Mouse (Mus musculus) granulocyte monocyte progenitor cell, adult 5-6 weeks (primary cell): ENCODE measurements around the gene Hivep3. TPM values are rescaled to one million over a fixed set of nuclear protein-coding genes. Genes with fewer than 3 reads are reported as not detected.

Experiments
- ATAC-seq: replicated peaks from 2 replicates; pipeline ENCODE4 v1.8.0; 2016; ENCODE audit warnings: mild to moderate bottlenecking, moderate TSS enrichment, inconsistent platforms; ENCODE audit not compliant: poor library complexity, severe bottlenecking
- total RNA-seq, 2 experiments: library from RNA; stranded (forward) in 1 of 2; stranded (reverse) in 1 of 2; fragments of 200-712, 200-1000 nt in 1 of 2; fragments of >200 nt in 1 of 2; fragmentation: Nextera tagmentation in 1 of 2; gene quantifications; 2 replicates each; pipeline ENCODE4 v1.2.3; 2014 to 2017

Gene Hivep3
- total RNA-seq, 2 experiments from 2014 or later: 4.4 to 11.9 TPM

GRCm38 (mm10) chr4:119968071-119968470 is 234.5 kb downstream of the Hivep3 start:
- ATAC-seq: peak; percentile 16; the same call in 1 of the 2 replicates

- no peak for ATAC-seq
Measured at GRCm38 (mm10) chr4:119968887-119969286, 235.3 kb downstream of the Hivep3 start.

GRCm38 (mm10) chr4:119970166-119970565 is 236.6 kb downstream of the Hivep3 start:
- ATAC-seq: no peak

GRCm38 (mm10) chr4:119972375-119972774 is 238.8 kb downstream of the Hivep3 start:
- ATAC-seq: no peak

GRCm38 (mm10) chr4:119973729-119974605 is 240.4 kb downstream of the Hivep3 start:
- ATAC-seq: no peak

- ATAC-seq: no peak
Measured at GRCm38 (mm10) chr4:119975242-119975641, 241.7 kb downstream of the Hivep3 start.

- no peak for ATAC-seq
Measured at GRCm38 (mm10) chr4:119975822-119976221, 242.2 kb downstream of the Hivep3 start.

GRCm38 (mm10) chr4:119976428-119977168 is 243.0 kb downstream of the Hivep3 start:
- ATAC-seq: no peak

- ATAC-seq: peak; percentile 67
Measured at GRCm38 (mm10) chr4:119977817-119978491, 244.4 kb downstream of the Hivep3 start.

GRCm38 (mm10) chr4:119979238-119979829 is 245.8 kb downstream of the Hivep3 start:
- no peak for ATAC-seq

GRCm38 (mm10) chr4:119979918-119980317 is 246.3 kb downstream of the Hivep3 start:
- peak; percentile 47 for ATAC-seq

GRCm38 (mm10) chr4:119981047-119981720 is 247.6 kb downstream of the Hivep3 start:
- ATAC-seq: no peak

- no peak for ATAC-seq
Measured at GRCm38 (mm10) chr4:119986065-119986464, 252.5 kb downstream of the Hivep3 start.

GRCm38 (mm10) chr4:119986580-119987291 is 253.2 kb downstream of the Hivep3 start:
- no peak for ATAC-seq

GRCm38 (mm10) chr4:119987376-119988087 is 253.9 kb downstream of the Hivep3 start:
- ATAC-seq: no peak

GRCm38 (mm10) chr4:119989031-119989693 is 255.6 kb downstream of the Hivep3 start:
- ATAC-seq: no peak

GRCm38 (mm10) chr4:119990346-119990745 is 256.8 kb downstream of the Hivep3 start:
- ATAC-seq: no peak

- no peak for ATAC-seq
Measured at GRCm38 (mm10) chr4:119990841-119991240, 257.3 kb downstream of the Hivep3 start.
